Mouse (Mus musculus) liver, postnatal 0 days (tissue): ENCODE data around the gene Zfand3.

Experiments used
- CTCF ChIP-seq: sonication (generic); IDR thresholded peaks from 2 replicates; pipeline ENCODE4 v1.5.1; 2016; ENCODE audit warnings: antibody characterized with exemption, low read depth
- EP300 ChIP-seq: IDR thresholded peaks from 2 replicates; pipeline ENCODE4 v1.6.1; 2016; ENCODE audit warnings: antibody characterized with exemption, low read depth, mild to moderate bottlenecking

- TF ChIP-seq CTCF: no peak
- TF ChIP-seq EP300: no peak
Observed at GRCm38 (mm10) chr17:30134955-30135735, 130.6 kb downstream of the Zfand3 start.
